Mouse (Mus musculus) CH12.LX (cell line): ENCODE data around the gene Gfpt1. TPM values are rescaled to one million over a fixed set of nuclear protein-coding genes. Genes with fewer than 3 reads are reported as not detected.
A peak's percentile ranks its signal among the peaks of the same experiment; 100 is the strongest.

Experiments used
- DNase-seq: peaks from one replicate; pipeline ENCODE4 v3.0.0-alpha.2; 2013; ENCODE audit errors: extremely low read depth
- H3K27ac ChIP-seq: 2 replicates; pipeline ENCODE4 v1.5.1; 2012; ENCODE audit warnings: low read depth, mild to moderate bottlenecking, control low read depth, moderate library complexity; ENCODE audit not compliant: insufficient read depth
- H3K27me3 ChIP-seq: replicated peaks from 2 replicates; pipeline ENCODE3; 2012; ENCODE audit warnings: inconsistent platforms
- H3K36me3 ChIP-seq, 2 experiments: replicated peaks in 1 of 2; 2 replicates each; pipeline versions ENCODE3 to v1.6.1; 2012; ENCODE audit warnings: inconsistent platforms in 1 of 2, low read length in 1 of 2, mild to moderate bottlenecking in 1 of 2, mixed read lengths in 1 of 2, moderate library complexity in 1 of 2; ENCODE audit not compliant: control insufficient read depth in 1 of 2, insufficient read depth in 1 of 2
- H3K4me1 ChIP-seq, 2 experiments: 2 replicates each; pipeline ENCODE4 v1.6.1; 2012; ENCODE audit warnings: inconsistent platforms in 1 of 2, moderate library complexity in 1 of 2; ENCODE audit not compliant: insufficient read depth in 2 of 2, control insufficient read depth in 1 of 2
- H3K4me2 ChIP-seq: 2 replicates; pipeline ENCODE4 v1.6.1; 2012; ENCODE audit warnings: low read depth, mild to moderate bottlenecking, control low read depth; ENCODE audit not compliant: poor library complexity, insufficient read depth, severe bottlenecking
- H3K4me3 ChIP-seq, 3 experiments: fragments of 150-350 bp in 1 of 3; sonication (generic) in 1 of 3; replicated peaks in 1 of 3; 2 replicates each; pipeline versions ENCODE3 to v1.5.1; 2011 to 2012; ENCODE audit warnings: low read depth in 2 of 3, low read length in 2 of 3, mild to moderate bottlenecking in 2 of 3, moderate library complexity in 2 of 3, control low read depth in 1 of 3, improper control_type of control experiment in 1 of 3, inconsistent platforms in 1 of 3, mixed read lengths in 1 of 3; ENCODE audit not compliant: poor library complexity in 1 of 3
- H3K79me2 ChIP-seq: replicated peaks from 2 replicates; pipeline ENCODE4 v1.6.1; 2012; ENCODE audit warnings: mild to moderate bottlenecking, moderate library complexity; ENCODE audit not compliant: control insufficient read depth, poor library complexity, insufficient read depth, severe bottlenecking; ENCODE audit errors: extremely low read depth
- H3K9ac ChIP-seq: 2 replicates; pipeline ENCODE4 v1.6.1; 2012; ENCODE audit warnings: low read depth, mild to moderate bottlenecking, control low read depth, moderate library complexity; ENCODE audit not compliant: insufficient read depth
- H3K9me3 ChIP-seq: replicated peaks from 2 replicates; pipeline ENCODE3; 2012; ENCODE audit warnings: low read length, inconsistent platforms, mixed read lengths
- BHLHE40 ChIP-seq: IDR thresholded peaks from 2 replicates; pipeline ENCODE4 v1.6.1; 2011; ENCODE audit warnings: mild to moderate bottlenecking, low read depth, low read length, improper control_type of control experiment
- CHD2 ChIP-seq: IDR thresholded peaks from 2 replicates; pipeline ENCODE4 v1.6.1; 2011; ENCODE audit warnings: low read length, improper control_type of control experiment
- CTCF ChIP-seq, 2 experiments: IDR thresholded peaks in 1 of 2; conservative IDR thresholded peaks in 1 of 2; 2 replicates each; pipeline ENCODE4 v1.5.1; 2011 to 2012; ENCODE audit warnings: low read depth in 2 of 2, low read length in 2 of 2, improper control_type of control experiment in 1 of 2, inconsistent platforms in 1 of 2, mild to moderate bottlenecking in 1 of 2, moderate library complexity in 1 of 2
- E2F4 ChIP-seq: IDR thresholded peaks from 2 replicates; pipeline ENCODE4 v1.6.1; 2011; ENCODE audit warnings: low read depth, low read length, improper control_type of control experiment; ENCODE audit not compliant: insufficient replicate concordance
- ELF1 ChIP-seq: IDR thresholded peaks from 2 replicates; pipeline ENCODE4 v1.6.1; 2014; ENCODE audit warnings: low read depth, mild to moderate bottlenecking, inconsistent platforms, low read length, improper control_type of control experiment
- EP300 ChIP-seq: IDR thresholded peaks from 2 replicates; pipeline ENCODE4 v1.6.1; 2011; ENCODE audit warnings: low read length, improper control_type of control experiment
- ETS1 ChIP-seq: conservative IDR thresholded peaks from 2 replicates; pipeline ENCODE4 v1.6.1; 2012; ENCODE audit warnings: low read depth, mild to moderate bottlenecking, inconsistent platforms, low read length, improper control_type of control experiment, moderate library complexity
- GABPA ChIP-seq: IDR thresholded peaks from 2 replicates; pipeline ENCODE4 v1.6.1; 2012; ENCODE audit warnings: low read depth, low read length, improper control_type of control experiment, inconsistent platforms; ENCODE audit not compliant: insufficient replicate concordance
- IRF4 ChIP-seq: IDR thresholded peaks from 2 replicates; pipeline ENCODE4 v1.6.1; 2014; ENCODE audit warnings: low read depth, mild to moderate bottlenecking, inconsistent platforms, low read length, improper control_type of control experiment
- JUN ChIP-seq: IDR thresholded peaks from 2 replicates; pipeline ENCODE4 v1.6.1; 2011; ENCODE audit warnings: low read depth, mild to moderate bottlenecking, low read length, improper control_type of control experiment, moderate library complexity; ENCODE audit not compliant: insufficient read depth
- JUND ChIP-seq: conservative IDR thresholded peaks from 2 replicates; pipeline ENCODE4 v1.6.1; 2011; ENCODE audit warnings: low read depth, low read length, improper control_type of control experiment
- MAFK ChIP-seq: IDR thresholded peaks from 2 replicates; pipeline ENCODE4 v1.6.1; 2011; ENCODE audit warnings: low read length, improper control_type of control experiment; ENCODE audit not compliant: insufficient replicate concordance
- MAX ChIP-seq: IDR thresholded peaks from 2 replicates; pipeline ENCODE4 v1.6.1; 2011; ENCODE audit warnings: low read length, improper control_type of control experiment
- MAZ ChIP-seq: IDR thresholded peaks from 2 replicates; pipeline ENCODE4 v1.6.1; 2012; ENCODE audit warnings: low read depth, mild to moderate bottlenecking, inconsistent platforms, low read length, improper control_type of control experiment, moderate library complexity
- MEF2A ChIP-seq: IDR thresholded peaks from 2 replicates; pipeline ENCODE4 v1.6.1; 2014; ENCODE audit warnings: low read depth, mild to moderate bottlenecking, inconsistent platforms, low read length, improper control_type of control experiment, borderline replicate concordance
- MXI1 ChIP-seq: IDR thresholded peaks from 2 replicates; pipeline ENCODE4 v1.6.1; 2011; ENCODE audit warnings: mild to moderate bottlenecking, low read depth, low read length, improper control_type of control experiment
- MYC ChIP-seq: IDR thresholded peaks from 2 replicates; pipeline ENCODE4 v1.6.1; 2011; ENCODE audit warnings: low read depth, mild to moderate bottlenecking, improper control_type of control experiment, low read length
- NELFE ChIP-seq: IDR thresholded peaks from 2 replicates; pipeline ENCODE4 v1.6.1; 2011; ENCODE audit warnings: low read depth, low read length, improper control_type of control experiment
- NRF1 ChIP-seq: IDR thresholded peaks from 2 replicates; pipeline ENCODE4 v1.6.1; 2014; ENCODE audit warnings: low read depth, mild to moderate bottlenecking, inconsistent platforms, low read length, improper control_type of control experiment, moderate library complexity
- POLR2A ChIP-seq: IDR thresholded peaks from 2 replicates; pipeline ENCODE4 v1.6.1; 2011; ENCODE audit warnings: low read depth, mild to moderate bottlenecking, improper control_type of control experiment, low read length
- RAD21 ChIP-seq: IDR thresholded peaks from 2 replicates; pipeline ENCODE4 v1.6.1; 2011; ENCODE audit warnings: low read depth, mild to moderate bottlenecking, low read length, improper control_type of control experiment, moderate library complexity
- RCOR1 ChIP-seq: conservative IDR thresholded peaks from 2 replicates; pipeline ENCODE4 v1.6.1; 2012; ENCODE audit warnings: low read depth, mild to moderate bottlenecking, inconsistent platforms, low read length, improper control_type of control experiment
- SIN3A ChIP-seq: IDR thresholded peaks from 2 replicates; pipeline ENCODE4 v1.6.1; 2012; ENCODE audit warnings: low read length, improper control_type of control experiment, inconsistent platforms
- SMC3 ChIP-seq: IDR thresholded peaks from 2 replicates; pipeline ENCODE4 v1.6.1; 2011; ENCODE audit warnings: low read depth, low read length, improper control_type of control experiment
- TCF12 ChIP-seq: IDR thresholded peaks from 2 replicates; pipeline ENCODE4 v1.6.1; 2014; ENCODE audit warnings: low read depth, mild to moderate bottlenecking, inconsistent platforms, low read length, improper control_type of control experiment
- USF1 ChIP-seq: IDR thresholded peaks from 2 replicates; pipeline ENCODE4 v1.6.1; 2014; ENCODE audit warnings: low read depth, mild to moderate bottlenecking, inconsistent platforms, low read length, improper control_type of control experiment
- USF2 ChIP-seq: conservative IDR thresholded peaks from 2 replicates; pipeline ENCODE4 v1.6.1; 2011; ENCODE audit warnings: low read depth, low read length, improper control_type of control experiment
- ZMIZ1 ChIP-seq: IDR thresholded peaks from 2 replicates; pipeline ENCODE4 v1.6.1; 2012; ENCODE audit warnings: low read depth, mild to moderate bottlenecking, inconsistent platforms, low read length, improper control_type of control experiment
- ZNF384 ChIP-seq: IDR thresholded peaks from 2 replicates; pipeline ENCODE4 v1.6.1; 2012; ENCODE audit warnings: low read depth, low read length, improper control_type of control experiment, inconsistent platforms
- dilution Hi-C: fragments of 300-500 bp; cut with MboI; formaldehyde crosslinking; loops from 2 replicates; pipeline ENCODE4 v1.14.3; 2020; ENCODE audit warnings: low sequenced_read_pairs; ENCODE audit not compliant: extremely low pct_unique_long_range_greater_than_20kb, extremely low pct_ligation_motif_present
- in situ Hi-C: fragments of 300-500 bp; cut with MboI; formaldehyde crosslinking; loops from 3 replicates; pipeline ENCODE4 v1.14.3; 2019; ENCODE audit warnings: low sequenced_read_pairs, low pct_ligation_motif_present, low pct_unique_long_range_greater_than_20kb, mixed read lengths
- polyA plus RNA-seq: library from polyadenylated mRNA; unstranded; fragments of >175 nt; gene quantifications from 2 replicates; pipeline ENCODE4 v1.2.1, GENCODE M21; 2012; ENCODE audit warnings: low read depth; ENCODE audit not compliant: insufficient read length
- total RNA-seq, 2 experiments: library from RNA; depleted of rRNA; stranded (reverse); fragments of 300-350 nt in 1 of 2; fragments of >200 nt in 1 of 2; gene quantifications; 2 replicates each; pipeline ENCODE4 v1.2.3; 2012 to 2014

Gene Gfpt1
- total and polyA plus RNA-seq, 3 experiments = 24.9 to 35.3 (median 32.1) TPM

- Histone ChIP-seq H3K79me2 (no peaks in the 10 kb centered on the region), H3K27ac (peak overlapping the region; percentile 82), H3K27me3 (no peaks in the 10 kb centered on the region), H3K4me2 (peak overlapping the region; percentile 52), H3K4me3 (peak overlapping the region in 1 of 3 experiments; percentile 23), H3K4me1 (peaks cover 17 to 18% of the 10 kb centered on the region in 2 experiments), H3K36me3 (no peaks in the 10 kb centered on the region), H3K9me3 (peaks cover 3% of the 10 kb centered on the region), H3K9ac (peak overlapping the region; percentile 52)
- DNase-seq = peak; percentile 67
- TF ChIP-seq RCOR1 = no peak
- peak; percentile 95 for TF ChIP-seq NRF1
- TF ChIP-seq RAD21 = no peak; the same call in 1 of the 2 replicates
- TF ChIP-seq TCF12 = peak; percentile 62; the same call in 1 of the 2 replicates
- no peak for TF ChIP-seq USF1
- peak; percentile 63; the same call in 1 of the 2 replicates for TF ChIP-seq JUND
- TF ChIP-seq MYC = no peak
- peak; percentile 53 for TF ChIP-seq MAX
- TF ChIP-seq USF2 = no peak
- no peak for TF ChIP-seq GABPA
- TF ChIP-seq NELFE = peak; percentile 43; the same call in 1 of the 2 replicates
- peak; percentile 34; the same call in 1 of the 2 replicates for TF ChIP-seq MXI1
- TF ChIP-seq E2F4 = no peak
- no peak for TF ChIP-seq SMC3
- TF ChIP-seq MAFK = no peak
- no peak for TF ChIP-seq CTCF (conservative IDR thresholded peaks at IDR 0.05 in 1 of 2, IDR thresholded peaks at IDR 0.05 in 1 of 2; ENCODE audit: low read depth in 2 of 2, low read length in 2 of 2)
- no peak for TF ChIP-seq MAZ
- no peak for TF ChIP-seq ZNF384
- peak; percentile 47; the same call in 1 of the 2 replicates for TF ChIP-seq SIN3A
- TF ChIP-seq IRF4 = peak; percentile 62
- 0 out of 2 replicates have a peak, but pooled peaks have one; percentile 27 for TF ChIP-seq CHD2
- peak; percentile 64 for TF ChIP-seq BHLHE40
- peak; percentile 49 for TF ChIP-seq POLR2A
- peak; percentile 76 for TF ChIP-seq ELF1
- no peak for TF ChIP-seq ZMIZ1
- no peak for TF ChIP-seq EP300
- TF ChIP-seq JUN = no peak; the same call in 1 of the 2 replicates
- TF ChIP-seq MEF2A = peak; percentile 35; the same call in 1 of the 2 replicates
- no peak for TF ChIP-seq ETS1
- in situ Hi-C loops (no loop called here), dilution Hi-C loops (no loop called here)
Measured at GRCm38 (mm10) chr6:87119066-87119837, 76.6 kb downstream of the Gfpt1 start.
